Mouse (Mus musculus) c-Kit-positive CD71-positive TER-119-positive erythroid progenitor cells, embryonic 14.5 days (primary cell): Measurements from ENCODE around the gene Tnk2.

Experiments
- DNase-seq: peaks from one replicate; pipeline ENCODE4 v3.0.0-alpha.2; 2013; ENCODE audit warnings: low spot score

The Tnk2 gene

GRCm38 (mm10) chr16:32712202-32712601, 68.5 kb downstream of the Tnk2 start:
- DNase-seq: no peak

DNA sequence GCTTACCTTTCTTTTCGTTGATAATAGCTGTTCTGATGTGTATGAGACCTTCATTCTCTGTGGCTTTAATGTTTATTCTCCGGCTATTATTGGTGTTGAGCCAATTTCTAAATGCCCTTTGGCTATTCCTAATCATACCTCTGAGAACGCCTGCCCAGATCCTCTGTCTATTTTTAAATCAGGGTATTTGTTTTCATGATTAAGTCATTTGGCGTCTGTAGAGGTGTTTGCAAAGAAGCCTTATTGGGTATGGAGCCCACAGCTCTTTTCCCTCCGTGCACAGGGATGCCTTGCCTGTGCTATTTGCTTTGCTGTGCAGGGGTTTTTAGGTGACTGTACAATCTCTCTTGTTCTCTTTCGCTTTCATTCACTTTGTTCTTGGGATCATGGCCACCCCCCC, 69.9 kb downstream of the Tnk2 start:
- no peak for DNase-seq

DNA sequence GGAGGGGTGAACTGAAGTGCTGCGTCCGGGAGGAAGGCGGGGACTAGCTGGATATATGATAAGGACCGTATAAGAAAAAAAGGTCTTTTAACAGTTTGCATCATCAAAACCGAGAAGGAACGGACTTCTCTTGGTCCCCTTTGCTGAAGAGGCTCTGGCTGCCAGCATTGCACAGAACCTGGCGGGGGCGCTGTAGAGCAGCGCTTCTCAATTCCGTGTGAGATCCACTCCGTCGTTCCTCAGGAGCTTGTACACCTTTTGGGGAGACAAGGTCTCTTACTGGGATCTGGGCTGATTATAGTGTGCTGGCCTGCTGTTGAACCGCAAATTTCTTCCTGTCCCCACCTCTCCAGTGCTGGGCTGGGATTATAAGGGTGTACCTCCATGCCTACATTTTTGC, 71.7 kb downstream of the Tnk2 start:
- DNase-seq: peak; percentile 25

DNA sequence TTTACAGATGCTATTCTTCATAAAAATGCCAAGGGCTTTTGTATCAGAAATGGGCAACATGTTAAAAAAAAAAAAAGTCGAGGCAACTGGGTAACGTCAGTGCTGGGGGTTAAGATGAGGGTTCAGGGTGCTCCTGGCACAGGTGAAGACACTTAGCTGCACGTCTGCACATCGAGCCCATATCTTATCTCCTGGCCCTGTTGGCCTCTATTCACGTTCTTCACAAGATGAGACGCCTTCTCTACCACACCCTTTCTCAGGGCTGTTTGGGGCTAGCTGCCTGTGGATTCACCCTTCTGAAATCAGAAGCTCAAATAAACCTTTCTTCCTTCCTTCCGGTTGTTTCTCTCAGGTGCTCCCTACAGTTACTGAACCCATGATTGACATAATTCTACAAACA, 79.5 kb downstream of the Tnk2 start:
- no peak for DNase-seq

- DNase-seq: no peak
These were observed 80.1 kb downstream of the Tnk2 start for GRCm38 (mm10) chr16:32723767-32724166.

GRCm38 (mm10) chr16:32724259-32724658, 80.6 kb downstream of the Tnk2 start:
- DNase-seq: no peak

GRCm38 (mm10) chr16:32726501-32726900, 82.8 kb downstream of the Tnk2 start:
- DNase-seq: no peak

GRCm38 (mm10) chr16:32728240-32728639, 84.6 kb downstream of the Tnk2 start:
- DNase-seq: no peak

- no peak for DNase-seq
These were observed 85.1 kb downstream of the Tnk2 start for GRCm38 (mm10) chr16:32728730-32729129.
